Comparison of ENCODE assay signal across 10 mouse cellular contexts in the genomic region with DNA sequence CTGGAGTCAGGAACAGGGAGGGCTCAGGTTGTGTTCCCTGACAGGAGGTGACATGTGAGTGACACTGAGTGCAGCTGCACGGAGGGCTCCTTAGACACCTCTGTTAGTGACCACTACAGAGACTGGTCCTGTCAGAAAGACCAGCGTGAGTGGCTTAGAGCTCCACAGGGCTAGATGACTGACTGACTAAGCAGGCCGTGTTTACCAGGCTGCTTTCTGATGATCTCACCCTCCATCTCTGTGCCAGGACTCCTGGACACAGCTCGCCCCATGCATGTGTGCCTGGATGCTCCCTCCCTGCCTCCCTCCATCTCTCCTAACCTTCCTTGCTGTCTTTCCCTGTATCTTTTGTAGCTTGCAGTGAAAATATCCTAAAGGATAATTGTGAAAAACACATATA. TPM values are rescaled to one million over a fixed set of nuclear protein-coding genes. Genes with fewer than 3 reads are reported as not detected.
DNase-seq lines count a peak whose midpoint lies in the region; ATAC-seq and TF ChIP-seq lines count a peak whose summit lies in the region.
"Had no signal": no experiment of that assay in that cellular context is flagged by ENCODE, and none has a peak within 500 bp of the region (broad histone marks: within the 10 kb centered on the region; RNA-seq: fewer than 3 reads in every experiment).

No protein-coding gene starts in this region.

- no peak overlapping the region for H3K27ac ChIP-seq in kidney, adult 2 months (ENCODE audit: insufficient read depth, low read depth, low read length)
- no peak overlapping the region for H3K27ac ChIP-seq in heart, embryonic 15.5 days
- H3K27ac ChIP-seq: limb, embryonic 13.5 days had no signal

- H3K4me3 ChIP-seq in kidney, adult 2 months (ENCODE audit: insufficient read depth, low read depth, low read length): no peak overlapping the region
- no peak overlapping the region for H3K4me3 ChIP-seq in heart, embryonic 15.5 days
- H3K4me3 ChIP-seq: limb, embryonic 13.5 days had no signal

- ATAC-seq in heart, embryonic 15.5 days (replicated peaks; ENCODE audit: insufficient number of reproducible peaks, insufficient read depth, low FRiP score, low read depth): 0 out of 2 replicates have a peak, but pooled peaks have one; percentile 32
- ATAC-seq: inflammation-experienced regulatory T-cells, adult 6 months had no signal

- no peak overlapping the region for H3K9ac ChIP-seq in heart, embryonic 15.5 days
- H3K9ac ChIP-seq: limb, embryonic 13.5 days had no signal

- H3K4me2 ChIP-seq in heart, embryonic 15.5 days: no peak overlapping the region
- H3K4me2 ChIP-seq: limb, embryonic 13.5 days had no signal

- no peak for TF ChIP-seq CTCF in kidney, adult 2 months (conservative IDR thresholded peaks at IDR 0.05; ENCODE audit: insufficient read depth, insufficient read length, low read depth, low read length)

- peak; percentile 34 for DNase-seq in kidney, adult 2 months
- DNase-seq in kidney, adult 11 months: no peak
- DNase-seq in adipocyte (ENCODE audit: low spot score) (peak; percentile 38), liver (no peak)
- peak; percentile 94 for DNase-seq in cerebellum, adult 9-11 months
- DNase-seq in spleen, postnatal 36 days (ENCODE audit: low spot score in 2 of 2): no peak
- DNase-seq in frontal cortex, adult 2 months (ENCODE audit: extremely low spot score in 1 of 2, low spot score in 1 of 2): no peak

- H3K36me3 ChIP-seq in kidney, adult 2 months (ENCODE audit: control insufficient read depth, insufficient read depth, low read length): no peaks in the 10 kb centered on the region
- no peaks in the 10 kb centered on the region for H3K36me3 ChIP-seq in heart, embryonic 15.5 days

- no peaks in the 10 kb centered on the region; the same call in 1 of the 2 replicates for H3K4me1 ChIP-seq in kidney, adult 2 months (ENCODE audit: control insufficient read depth, insufficient read depth, low read length)
- H3K4me1 ChIP-seq in heart, embryonic 15.5 days (replicated peaks): peaks cover 16% of the 10 kb centered on the region
- H3K4me1 ChIP-seq: limb, embryonic 13.5 days had no signal

- WGBS in kidney, adult 2 months: 42% methylated on average over 4 of the region's 4 CpGs
- WGBS in heart, embryonic 15.5 days: 33% methylated on average over 4 of the region's 4 CpGs

- no peak for TF ChIP-seq POLR2A in kidney, adult 2 months (IDR thresholded peaks at IDR 0.05; ENCODE audit: low read depth, low read length)

- H3K9me3 ChIP-seq in heart, embryonic 15.5 days (replicated peaks): no peaks in the 10 kb centered on the region
- H3K9me3 ChIP-seq: limb, embryonic 13.5 days had no signal

- H3K27me3 ChIP-seq in kidney, adult 2 months (replicated peaks; ENCODE audit: control insufficient read depth, insufficient read depth, low read length): no peaks in the 10 kb centered on the region
- no peaks in the 10 kb centered on the region for H3K27me3 ChIP-seq in heart, embryonic 15.5 days
- H3K27me3 ChIP-seq: limb, embryonic 13.5 days had no signal

RNA-seq across cellular contexts. Expression of gene Hbp1, which starts 36.7 kb away (rescaled TPM):
- 67.5 and 68.2 TPM in 2 replicates for polyA plus RNA-seq in kidney, adult 2 months (2012; rRNA removed)
- 93.5 and 100 TPM in 2 replicates for polyA plus RNA-seq in heart, embryonic 15.5 days (2015; fragmentation: Nextera tagmentation; extraction: Ambion mirVana)
- 42.6 and 43.3 TPM in 2 replicates for polyA plus RNA-seq in frontal cortex, adult 2 months (2012; rRNA removed)

Comparison
In these comparisons a context has a peak if more than half of its experiments do, and no peak if none do; other contexts are left out.
1. DNase-seq: peak in kidney, adult 2 months (single experiment), adipocyte (single experiment) and cerebellum, adult 9-11 months (single experiment); none in kidney, adult 11 months (single experiment), spleen, postnatal 36 days (0 of 2), frontal cortex, adult 2 months (0 of 2) and liver (single experiment).